Mouse (Mus musculus) Patski (cell line): ENCODE results near the gene Nkain1. TPM values are rescaled to one million over a fixed set of nuclear protein-coding genes. Genes with fewer than 3 reads are reported as not detected.
A peak's percentile ranks its signal among the peaks of the same experiment; 100 is the strongest.

ENCODE experiments used
- ATAC-seq: fragments of 100-300 bp; one replicate; pipeline ENCODE4 v1.8.0; 2021
- CTCF ChIA-PET: fragments of 350-600 bp; sonication (Branson Sonifier 250); formaldehyde crosslinking; loops from one replicate; lab custom pipeline; 2022; ENCODE audit warnings: inconsistent platforms; lab: Charles Lee
- POLR2A ChIA-PET: fragments of 350-600 bp; sonication (Branson Sonifier 250); formaldehyde crosslinking; loops from one replicate; lab custom pipeline; 2022; ENCODE audit warnings: antibody characterized with exemption, inconsistent platforms; lab: Charles Lee
- DNase-seq: peaks from one replicate; pipeline ENCODE4 v3.0.0-alpha.2; 2011; ENCODE audit warnings: low read depth, low spot score
- H3K27me3 ChIP-seq: fragments of 371-371 bp; one replicate; pipeline ENCODE4 v1.5.1; 2021
- CTCF ChIP-seq: fragments of 100-300 bp; IDR thresholded peaks from one replicate; pipeline ENCODE4 v1.5.1; 2021
- in situ Hi-C: fragments of 300-500 bp; cut with MboI; formaldehyde crosslinking; loops from 3 replicates; pipeline ENCODE4 v1.11.1; 2018; ENCODE audit warnings: low pct_unique_long_range_greater_than_20kb, mixed read lengths
- polyA plus RNA-seq: library from polyadenylated mRNA; unstranded; gene quantifications from one replicate; pipeline ENCODE4 v1.2.3, GENCODE M21; 2021

Nkain1 gene
- polyA plus RNA-seq, 1 experiment from 2014 or later: 8.1 TPM

DNA sequence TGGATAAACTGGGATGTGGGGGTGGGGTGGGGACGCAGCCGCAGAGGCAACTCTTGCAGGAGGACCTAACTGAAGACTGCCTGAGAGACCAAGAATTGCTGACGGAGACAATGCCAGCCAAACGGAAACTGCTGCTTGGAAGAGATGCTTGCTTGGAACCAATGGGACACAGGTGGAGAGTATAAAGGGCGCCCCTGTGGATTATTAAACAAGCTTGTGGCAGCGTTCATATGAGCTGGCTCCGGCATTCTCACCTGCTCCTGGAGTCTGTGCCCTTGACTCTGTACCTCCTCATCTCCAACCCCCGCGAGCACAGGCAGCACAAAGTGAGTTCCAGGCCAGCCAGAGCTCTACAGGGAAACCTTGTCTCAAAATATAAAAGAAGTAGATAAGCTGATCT, 23.5 kb downstream of the Nkain1 start:
- ATAC-seq (no peak), DNase-seq (no peak)
- ChIA-PET CTCF (interaction anchor here (0.8 kb wide), 1 partner anchor 102 kb away, joined by 3 read pairs; no protein-coding TSS in a partner anchor), POLR2A (no interaction called here)
- no peak for TF ChIP-seq CTCF
- H3K27me3 ChIP-seq: no peaks in the 10 kb centered on the region
- in situ Hi-C loops: no loop called here

DNA sequence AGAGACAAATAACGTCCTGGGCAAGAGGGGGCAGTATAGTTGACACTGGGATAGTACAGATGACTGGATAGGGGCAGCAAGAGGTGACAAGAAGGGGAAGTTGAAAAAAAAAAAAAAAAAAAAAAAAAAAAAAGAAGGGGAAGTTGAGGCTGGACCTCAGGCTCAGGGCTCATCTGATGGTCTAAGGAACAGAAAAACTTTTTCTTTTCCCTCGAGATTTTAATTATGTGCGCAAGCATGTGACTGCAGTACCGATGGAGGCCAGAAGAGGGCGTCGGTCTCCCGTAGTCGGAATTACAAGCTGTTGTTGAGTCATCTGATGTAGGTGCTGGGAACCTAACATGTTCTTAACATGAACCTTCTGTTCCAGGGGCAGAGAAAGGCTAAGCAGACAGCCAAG, 24.8 kb downstream of the Nkain1 start:
- POLR2A ChIA-PET: interaction anchor here (0.6 to 0.7 kb wide), 2 partner anchors 11 to 157 kb away, joined by 4 to 10 read pairs; no protein-coding TSS in a partner anchor
- in situ Hi-C loops: no loop called here
- CTCF ChIA-PET: interaction anchor here (0.7 kb wide), 1 partner anchor 1828 kb away, joined by 3 read pairs; no protein-coding TSS in a partner anchor
- no peaks in the 10 kb centered on the region for H3K27me3 ChIP-seq
- DNase-seq (no peak), ATAC-seq (no peak)
- no peak for TF ChIP-seq CTCF

DNA sequence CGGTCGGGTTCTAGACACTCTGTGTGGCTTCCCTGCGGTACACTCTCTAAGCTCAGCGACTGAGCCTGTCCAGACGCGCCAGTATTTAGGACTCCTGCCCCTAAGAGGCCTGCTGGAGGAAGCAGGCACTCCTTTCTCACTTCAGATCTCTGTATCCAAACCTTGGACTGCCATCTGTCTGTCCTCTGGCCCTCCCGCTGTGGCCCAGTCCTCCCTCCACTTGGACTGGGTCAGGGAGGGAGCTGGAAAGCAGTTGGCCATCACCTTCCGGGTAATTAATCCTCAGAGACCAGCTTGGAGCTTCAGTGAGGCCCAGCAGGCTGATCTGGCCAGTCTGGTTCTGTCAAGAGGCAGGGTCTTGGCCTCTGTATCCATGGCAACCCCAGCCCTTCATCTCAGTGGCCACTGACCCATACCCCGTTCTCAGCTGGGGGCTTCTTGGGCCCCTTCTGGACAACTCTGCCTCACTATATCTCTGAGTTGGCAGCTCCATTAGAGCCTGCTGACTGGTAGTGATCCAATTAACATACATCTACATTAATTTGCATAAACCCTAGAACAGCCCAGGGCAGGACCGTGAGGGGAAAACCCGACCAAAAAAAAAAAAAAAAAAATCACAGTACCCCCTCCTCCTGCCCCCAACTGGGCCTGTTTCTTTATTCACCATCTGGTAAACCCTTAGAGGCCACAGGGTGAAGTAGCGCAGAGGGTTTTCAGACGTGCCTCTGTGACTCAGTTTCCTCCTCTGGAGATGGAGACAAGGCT, 27.0 kb downstream of the Nkain1 start:
- no peaks in the 10 kb centered on the region for H3K27me3 ChIP-seq
- DNase-seq: no peak
- no peak for TF ChIP-seq CTCF
- ChIA-PET POLR2A (no interaction called here), CTCF (no interaction called here)
- ATAC-seq: no peak
- in situ Hi-C loops: no loop called here

DNA sequence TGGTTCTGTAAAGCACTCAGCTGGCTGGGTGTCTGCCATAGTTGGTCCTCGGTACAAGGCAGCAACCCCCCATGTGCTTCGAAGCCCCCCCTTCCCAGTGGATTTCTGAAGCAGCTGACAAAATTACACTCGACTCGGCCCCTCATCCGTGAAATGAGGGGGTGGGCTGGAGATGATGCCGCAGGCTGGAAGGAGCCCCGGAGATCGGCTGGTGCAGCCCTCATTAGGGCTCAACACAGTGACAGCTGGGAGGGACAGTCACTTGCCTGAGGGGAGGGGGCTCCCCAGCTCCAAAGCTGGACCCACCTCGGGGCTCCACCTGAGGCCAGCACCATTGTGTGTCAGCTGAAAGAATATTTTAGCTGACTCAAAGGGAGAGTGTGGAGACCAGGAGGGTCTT, 29.6 kb downstream of the Nkain1 start:
- no peaks in the 10 kb centered on the region for H3K27me3 ChIP-seq
- TF ChIP-seq CTCF: no peak
- ChIA-PET CTCF (no interaction called here), POLR2A (no interaction called here)
- no peak for ATAC-seq
- in situ Hi-C loops: no loop called here
- no peak for DNase-seq

DNA sequence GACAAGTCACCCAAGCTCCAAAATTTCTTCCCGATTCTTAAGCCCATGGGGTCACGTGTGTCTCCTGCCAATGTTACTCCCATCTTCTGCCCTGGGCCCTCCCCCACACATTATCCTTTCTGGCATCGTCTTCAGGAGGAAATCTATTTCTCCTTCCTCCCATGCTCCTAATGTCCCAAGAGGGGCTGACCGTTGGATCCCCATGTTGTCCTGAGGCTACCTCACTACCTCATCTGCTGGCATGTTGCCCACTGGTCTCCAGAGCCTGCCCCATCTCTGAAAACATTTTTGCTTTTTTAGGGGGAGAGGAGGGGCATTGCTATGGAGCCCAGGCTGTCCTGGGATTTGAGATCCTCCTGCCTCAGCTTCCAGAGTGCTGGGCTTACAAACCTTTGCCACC, 30.9 kb downstream of the Nkain1 start:
- in situ Hi-C loops: no loop called here
- POLR2A ChIA-PET: no interaction called here
- CTCF ChIA-PET: interaction anchor here (0.9 to 1.4 kb wide), 2 partner anchors 9 to 168 kb away, joined by 3 read pairs; no protein-coding TSS in a partner anchor
- no peak for ATAC-seq
- DNase-seq: no peak
- no peaks in the 10 kb centered on the region for H3K27me3 ChIP-seq
- no peak for TF ChIP-seq CTCF

DNA sequence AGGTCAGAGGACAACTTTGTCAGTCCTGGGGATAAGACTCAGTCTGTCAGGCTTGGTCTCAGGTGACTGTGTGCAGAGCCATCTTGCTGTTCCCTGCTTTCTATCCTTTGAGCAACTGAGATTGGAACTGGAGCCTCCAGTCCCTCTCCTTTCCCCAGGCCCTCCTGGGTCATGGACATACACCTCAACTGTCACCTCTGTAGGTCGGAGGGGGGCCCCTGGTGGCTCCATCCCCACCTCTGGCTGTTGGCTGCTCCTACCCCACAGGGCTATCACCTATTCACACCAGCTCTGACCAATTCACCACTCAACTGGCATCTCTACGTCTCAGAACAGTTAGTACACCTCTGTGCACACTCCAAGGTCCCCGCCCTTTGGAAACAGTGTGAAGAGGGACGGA, 33.1 kb downstream of the Nkain1 start:
- POLR2A ChIA-PET: no interaction called here

DNA sequence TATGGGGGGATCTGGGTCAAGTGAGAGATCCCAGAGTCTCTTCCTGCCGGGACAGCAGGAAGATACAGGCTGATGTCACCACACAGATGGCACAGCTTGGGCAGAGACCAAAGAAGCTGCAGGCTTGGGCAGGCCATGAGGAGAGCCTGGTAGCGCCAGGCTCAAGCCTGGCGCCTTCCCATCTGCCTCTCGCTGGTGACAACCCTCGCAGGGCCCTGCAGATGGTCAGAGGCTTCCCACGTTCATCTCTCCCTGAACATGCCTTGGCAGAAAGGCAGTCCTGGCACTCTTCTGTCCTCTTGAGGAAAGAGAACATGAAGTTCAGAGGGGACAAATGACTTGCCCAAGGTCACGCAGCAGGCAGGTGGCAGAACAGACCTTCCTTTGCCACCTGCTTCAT, 34.3 kb downstream of the Nkain1 start:
- POLR2A ChIA-PET: no interaction called here
- no peaks in the 10 kb centered on the region for H3K27me3 ChIP-seq
- ATAC-seq: no peak

More for the DNA sequence above, 33.1 kb downstream of the Nkain1 start:
- DNase-seq (no peak), ATAC-seq (no peak)
- in situ Hi-C loops: no loop called here
- no peaks in the 10 kb centered on the region for H3K27me3 ChIP-seq
- TF ChIP-seq CTCF: no peak
- CTCF ChIA-PET: no interaction called here

DNA sequence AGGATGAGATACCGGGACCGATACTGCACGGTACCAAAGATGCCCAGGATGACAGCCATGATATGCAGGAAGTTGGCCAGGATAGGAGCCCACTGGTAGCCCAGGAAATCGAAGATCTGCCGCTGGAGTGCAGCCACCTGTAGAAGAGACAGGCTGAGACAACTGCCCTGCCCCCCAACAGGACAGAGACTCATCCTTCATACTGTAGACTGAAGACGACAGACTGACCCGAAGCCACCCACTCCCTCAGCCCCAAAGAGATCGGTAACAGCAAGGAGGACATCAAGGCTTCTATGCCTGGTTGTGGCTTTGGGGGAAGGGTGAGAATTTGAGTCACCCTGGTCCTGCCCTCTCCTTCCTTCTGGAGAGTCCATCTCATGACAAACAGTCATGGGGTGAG, 34.9 kb downstream of the Nkain1 start:
- ATAC-seq (no peak), DNase-seq (no peak)
- CTCF ChIA-PET: no interaction called here
- TF ChIP-seq CTCF: no peak
- in situ Hi-C loops: no loop called here
- no peaks in the 10 kb centered on the region for H3K27me3 ChIP-seq
- POLR2A ChIA-PET: no interaction called here

More for the DNA sequence above, 34.3 kb downstream of the Nkain1 start:
- no peak for DNase-seq
- CTCF ChIA-PET: no interaction called here
- no peak for TF ChIP-seq CTCF
- in situ Hi-C loops: no loop called here

DNA sequence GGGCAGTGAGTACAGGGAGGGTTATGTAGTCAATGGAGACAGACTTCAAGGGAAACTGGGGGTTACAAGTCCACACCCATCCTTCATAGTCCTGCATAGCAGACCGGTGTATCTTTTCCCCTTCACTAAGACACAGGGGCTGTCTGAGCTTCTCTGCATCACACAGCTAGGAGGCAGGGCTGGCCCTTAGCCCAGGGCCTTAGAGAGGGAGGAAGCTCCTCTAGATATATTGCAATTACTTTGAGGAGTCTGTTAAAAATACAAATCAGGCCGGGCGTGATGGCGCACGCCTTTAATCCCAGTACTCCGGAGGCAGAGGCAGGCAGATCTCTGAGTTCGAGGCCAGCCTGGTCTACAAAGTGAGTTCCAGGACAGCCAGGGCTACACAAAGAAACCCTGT, 36.6 kb downstream of the Nkain1 start:
- POLR2A ChIA-PET: no interaction called here
- no peak for ATAC-seq

DNA sequence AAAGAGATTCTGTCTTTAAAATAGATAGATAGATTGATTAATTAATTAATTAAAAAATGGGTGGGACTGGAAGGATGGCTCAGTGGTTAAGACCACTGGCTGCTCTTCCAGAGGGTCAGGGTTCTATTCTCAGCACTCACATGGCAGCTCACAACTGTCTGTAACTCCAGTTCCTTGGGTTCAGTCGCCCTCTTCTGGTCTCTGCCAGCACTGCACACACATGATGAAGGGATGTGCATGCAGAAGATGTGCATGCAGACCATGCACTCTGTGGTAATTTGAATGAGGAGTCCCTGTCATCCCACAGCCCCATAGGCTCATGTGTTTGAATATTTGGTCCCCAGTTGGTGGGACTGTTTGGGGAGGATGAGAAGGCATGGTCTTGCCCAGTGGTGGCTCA, 38.2 kb downstream of the Nkain1 start:
- TF ChIP-seq CTCF: peak; percentile 56
- ATAC-seq (no peak), DNase-seq (no peak)
- ChIA-PET POLR2A (interaction anchor here (0.6 kb wide), 1 partner anchor 182 kb away, joined by 3 read pairs; no protein-coding TSS in a partner anchor), CTCF (interaction anchor here (1.3 to 2.5 kb wide), 2 partner anchors 191 to 194 kb away, joined by 3 to 10 read pairs; no protein-coding TSS in a partner anchor)
- H3K27me3 ChIP-seq: no peaks in the 10 kb centered on the region
- in situ Hi-C loops: no loop called here

More for the DNA sequence above, 36.6 kb downstream of the Nkain1 start:
- CTCF ChIA-PET: no interaction called here
- TF ChIP-seq CTCF: no peak
- DNase-seq: no peak
- H3K27me3 ChIP-seq: no peaks in the 10 kb centered on the region
- in situ Hi-C loops: no loop called here

DNA sequence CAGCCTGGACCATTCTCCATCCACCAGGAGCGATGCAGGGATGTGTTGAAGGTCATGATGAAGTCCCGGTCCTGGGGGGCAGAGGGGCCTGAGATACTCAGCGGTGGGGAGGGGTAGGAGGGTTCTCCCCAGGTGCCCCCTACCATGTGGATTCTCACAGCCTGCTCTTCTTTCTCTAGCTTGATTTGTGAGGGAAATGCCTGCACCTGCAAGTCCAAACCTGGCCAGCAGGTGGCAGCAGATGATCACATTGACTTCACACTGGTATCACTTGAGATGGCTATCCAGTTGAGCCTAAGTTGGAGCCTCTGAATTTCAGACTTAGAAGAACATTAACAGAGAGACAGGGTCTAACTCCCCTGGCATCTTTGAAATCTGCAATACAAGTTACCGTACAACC, 40.0 kb downstream of the Nkain1 start:
- peak; percentile 94 for TF ChIP-seq CTCF
- DNase-seq: peak; percentile 37
- POLR2A ChIA-PET: interaction anchor here (1.4 kb wide), 1 partner anchor 192 kb away, joined by 4 read pairs; no protein-coding TSS in a partner anchor
- H3K27me3 ChIP-seq: no peaks in the 10 kb centered on the region
- in situ Hi-C loops: no loop called here
- no peak for ATAC-seq
- CTCF ChIA-PET: interaction anchor here (0.7 to 3.7 kb wide), 15 partner anchors 9 to 335 kb away, joined by 3 to 10 read pairs (median 3); no protein-coding TSS in a partner anchor
